Mouse (Mus musculus): ENCODE data around the gene Cped1.

- TF ChIP-seq CTCF (IDR thresholded peaks at IDR 0.05; ENCODE audit: low read depth, low read length) (no peak), TAL1 (conservative IDR thresholded peaks at IDR 0.05; ENCODE audit: low read depth, low read length) (no peak), GATA1 (IDR thresholded peaks at IDR 0.05; ENCODE audit: borderline replicate concordance, low read length) (no peak), POLR2AphosphoS5 (IDR thresholded peaks at IDR 0.05; ENCODE audit: insufficient replicate concordance, low read depth, low read length) (no peak)
Measured at GRCm38 (mm10) chr6:22012501-22012900, 26.8 kb downstream of the Cped1 start.
